Mouse (Mus musculus): ENCODE results near the gene Itfg1. TPM values are rescaled to one million over a fixed set of nuclear protein-coding genes. Genes with fewer than 3 reads are reported as not detected.

Itfg1 gene
- total RNA-seq, 1 experiment from 2014 or later: 70.8 TPM

DNA sequence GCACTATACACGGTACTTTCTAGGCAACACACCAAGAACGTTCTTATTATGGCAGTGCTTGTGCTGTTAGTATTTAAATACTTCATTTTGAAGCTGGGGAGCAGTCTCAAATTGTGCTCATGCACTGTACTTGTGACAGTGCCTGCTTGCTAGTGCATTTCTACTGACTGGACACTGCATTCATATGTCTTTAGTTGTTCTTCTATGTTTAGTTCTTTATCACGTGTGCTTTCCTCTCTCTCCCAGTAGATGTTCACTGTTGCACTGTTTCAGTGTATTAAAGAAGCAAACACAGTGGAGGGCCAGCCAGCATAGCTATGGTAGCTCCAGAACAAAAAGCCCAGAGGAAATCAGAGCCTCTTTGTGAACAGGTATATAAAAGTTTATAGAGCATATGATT, 110.2 kb downstream of the Itfg1 start:
- DNase-seq: no peak

DNA sequence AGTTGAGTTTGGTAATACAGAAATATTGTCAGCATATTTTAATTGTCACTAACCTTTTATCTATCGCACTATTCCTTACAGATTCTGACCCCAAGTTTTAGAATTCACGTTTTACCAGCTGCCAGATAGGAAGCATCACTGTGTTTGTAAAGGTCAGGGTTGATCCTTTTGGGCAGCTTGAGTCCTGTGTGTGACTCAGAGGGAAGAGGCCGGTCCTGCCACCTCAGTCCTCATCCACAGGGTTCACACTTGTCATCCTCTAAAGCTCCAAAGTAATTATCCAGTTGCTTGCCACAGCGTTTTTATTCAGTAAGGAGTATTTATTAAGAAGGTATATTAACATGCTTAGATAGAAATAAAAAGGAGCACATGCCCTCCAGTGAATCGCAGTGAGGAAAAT, 123.5 kb downstream of the Itfg1 start:
- DNase-seq: peak; percentile 8

DNA sequence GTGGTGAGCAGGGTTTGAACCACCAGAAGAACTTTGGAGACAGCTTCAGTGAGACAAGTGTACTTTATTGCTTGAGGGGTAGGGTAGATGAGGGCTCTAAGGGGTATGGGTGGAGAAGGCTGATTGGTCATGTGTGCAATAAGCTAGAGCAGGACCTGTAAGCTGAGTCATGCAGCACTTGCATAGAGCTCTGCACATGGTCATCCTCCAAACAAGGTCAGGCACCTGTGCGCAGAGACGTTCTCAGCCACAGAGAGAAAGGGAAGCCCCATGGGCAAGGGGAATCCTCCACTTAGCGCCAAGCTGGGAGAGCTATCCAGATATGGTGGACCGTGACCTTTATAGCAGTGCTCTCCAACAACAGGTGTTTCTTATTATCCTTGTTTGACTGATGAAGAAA, 124.0 kb downstream of the Itfg1 start:
- DNase-seq: no peak

DNA sequence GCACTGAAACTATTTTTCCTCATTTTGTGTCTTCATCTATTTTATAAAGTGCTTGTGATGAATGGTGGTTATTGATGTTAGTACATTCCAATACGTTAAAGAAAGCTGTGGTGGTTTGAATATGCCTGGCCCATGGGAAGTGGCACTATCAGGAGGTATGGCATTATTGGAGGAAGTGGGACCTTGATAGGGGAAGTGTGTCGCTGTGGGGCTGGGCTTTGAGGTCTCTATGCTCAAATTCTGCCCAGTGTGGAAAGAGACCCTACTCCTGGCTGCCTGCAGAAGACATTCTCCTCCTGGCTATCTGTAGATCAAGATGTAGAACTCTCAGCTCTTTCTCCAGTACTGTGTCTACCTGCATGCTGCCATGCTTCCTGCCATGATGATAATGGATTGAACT, 133.7 kb downstream of the Itfg1 start:
- no peak for DNase-seq

DNA sequence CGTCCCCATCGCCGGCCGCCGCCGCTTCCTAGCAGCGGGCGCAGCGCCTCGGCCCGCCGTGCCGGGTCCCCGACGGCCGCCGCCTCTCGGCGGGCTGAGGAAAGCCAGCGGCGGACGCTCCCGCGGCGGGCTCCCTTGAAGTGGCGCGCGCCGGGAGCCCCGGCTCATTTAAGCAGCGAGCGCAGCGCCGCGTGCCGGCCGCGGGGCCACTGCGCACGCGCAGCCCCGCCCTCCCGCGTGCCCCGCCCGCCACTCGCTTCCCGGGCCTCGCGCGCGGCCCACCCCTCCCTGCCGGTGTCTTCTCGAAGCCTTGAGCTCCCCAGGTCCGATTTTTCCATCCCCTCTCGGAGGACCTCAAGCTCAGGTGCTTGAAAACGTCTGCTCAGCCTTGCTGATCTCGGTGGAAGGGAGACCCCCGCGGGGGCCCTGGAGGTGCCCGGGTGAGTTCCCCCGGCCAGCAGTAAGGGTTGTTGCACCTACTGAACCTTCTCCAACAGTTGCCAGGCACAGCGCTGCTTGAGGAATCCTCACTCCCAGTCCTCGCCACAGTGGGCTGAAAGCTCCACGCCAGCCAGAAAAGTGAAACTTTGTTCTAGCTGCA, 139.9 kb downstream of the Itfg1 start, which contains the start of gene Neto2:
TSS of gene Neto2 (minus strand) at position 174 of the 601 bp plus-strand sequence.
- DNase-seq: peak; percentile 82

DNA sequence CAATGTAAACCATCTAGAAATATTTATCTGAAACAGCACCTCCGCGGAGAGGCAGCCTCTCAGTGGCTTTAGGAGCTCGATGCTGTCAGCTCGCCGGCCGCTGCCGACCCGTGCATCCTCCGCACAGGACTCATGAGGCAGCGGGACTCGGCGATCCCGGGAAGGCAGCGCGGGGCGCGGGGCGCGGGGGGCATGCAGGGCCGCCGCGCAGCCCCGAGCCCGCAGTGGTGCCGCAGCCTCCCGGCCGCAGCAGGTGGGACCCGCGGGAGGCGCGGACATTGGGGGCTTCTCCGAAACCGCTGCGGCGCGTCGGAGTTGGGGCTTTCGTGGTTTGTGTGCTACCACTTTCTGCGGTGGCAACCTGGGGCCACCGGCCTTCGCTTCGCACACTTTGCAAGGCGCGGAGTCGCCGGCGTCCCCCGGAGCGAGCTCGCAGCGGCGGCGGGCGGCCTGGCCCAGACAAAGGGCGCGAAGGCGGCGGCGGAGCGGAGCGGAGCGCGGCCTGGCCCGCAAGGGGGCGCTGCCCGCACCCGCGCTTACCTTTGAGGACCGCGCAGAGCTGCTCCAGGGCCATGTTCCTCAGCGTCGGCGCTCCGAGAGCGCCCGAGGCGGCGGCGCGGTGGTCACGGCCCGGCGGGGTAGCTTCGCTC, 140.5 kb downstream of the Itfg1 start:
- peak; percentile 73 for DNase-seq

DNA sequence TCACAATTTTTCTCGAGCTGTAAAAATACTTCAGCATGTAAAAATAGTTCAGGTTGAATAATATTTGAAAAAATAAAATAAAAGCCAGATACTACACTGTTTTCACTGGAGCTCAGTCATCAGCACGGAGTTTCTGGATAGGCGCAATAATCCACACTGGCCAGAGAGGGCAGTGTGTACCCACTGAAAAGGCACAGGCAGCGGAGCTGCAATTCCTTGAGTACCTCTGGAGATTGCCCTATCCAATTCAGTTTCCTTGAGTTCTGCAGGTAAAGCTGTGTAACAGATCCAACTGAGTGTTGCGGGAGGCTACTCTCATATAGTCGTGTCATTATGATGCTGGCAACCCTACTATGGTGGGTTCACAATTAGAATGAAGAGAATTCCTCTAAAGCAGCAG, 141.7 kb downstream of the Itfg1 start:
- peak; percentile 67 for DNase-seq

Small RNA genes within 50 kb of the gene (microRNA-seq; reads per million reads assigned to microRNA genes)
- gene Mir8109: 0 reads per million in 2 experiments

Other genes starting within 250 kb of the Itfg1 start
- 3.9 and 5.0 TPM in 2 replicates for gene Neto2, start 140.0 kb downstream of the Itfg1 start, total RNA-seq (2021)
- gene Phkb, start within 50 bp of the Itfg1 start, total RNA-seq (2021): 60.5 and 61.2 TPM in 2 replicates